Mouse (Mus musculus) heart, embryonic 10.5 days (tissue): ENCODE results near the gene Zp3r. TPM values are rescaled to one million over a fixed set of nuclear protein-coding genes. Genes with fewer than 3 reads are reported as not detected.
"Not testable (repeated sequence)": the region's sequence is repeated elsewhere in the genome, so short reads cannot be mapped to it uniquely, and the experiment has no call there.

Experiments used
- DNase-seq: peaks from one replicate; pipeline ENCODE4 v3.0.0-alpha.2; 2017; ENCODE audit warnings: low spot score
- H3K27ac ChIP-seq: fragments of 300-500 bp; sonication (generic); 2 replicates; pipeline ENCODE4 v1.5.1; 2016; ENCODE audit warnings: mild to moderate bottlenecking
- H3K27me3 ChIP-seq: fragments of 300-500 bp; sonication (generic); 2 replicates; pipeline ENCODE4 v1.6.1; 2016; ENCODE audit warnings: mild to moderate bottlenecking; ENCODE audit not compliant: poor library complexity, insufficient read depth, severe bottlenecking
- H3K36me3 ChIP-seq: fragments of 300-500 bp; sonication (generic); 2 replicates; pipeline ENCODE4 v1.6.1; 2016; ENCODE audit warnings: mild to moderate bottlenecking, moderate library complexity
- H3K4me1 ChIP-seq: fragments of 300-500 bp; sonication (generic); 2 replicates; pipeline ENCODE4 v1.6.1; 2016; ENCODE audit warnings: mild to moderate bottlenecking
- H3K4me3 ChIP-seq: fragments of 300-500 bp; sonication (generic); 2 replicates; pipeline ENCODE4 v1.5.1; 2016; ENCODE audit warnings: mild to moderate bottlenecking, moderate library complexity
- H3K9me3 ChIP-seq: fragments of 300-500 bp; sonication (generic); 2 replicates; pipeline ENCODE4 v1.6.1; 2016; ENCODE audit warnings: mild to moderate bottlenecking, moderate library complexity
- WGBS: fragments of 180-500 bp; shearing (Covaris S2); methylation state at CpG from one replicate; pipeline ENCODE4 v1.1.7; 2016; 5-methylcytosine and 5-hydroxymethylcytosine counted together
- polyA plus RNA-seq: library from polyadenylated mRNA; unstranded; fragments of >200 nt; fragmentation: Nextera tagmentation; extraction: Ambion mirVana; gene quantifications from 2 replicates; pipeline ENCODE4 v1.2.1, GENCODE M21; 2016

Gene Zp3r
- polyA plus RNA-seq, result not detected in 2 replicates

DNA sequence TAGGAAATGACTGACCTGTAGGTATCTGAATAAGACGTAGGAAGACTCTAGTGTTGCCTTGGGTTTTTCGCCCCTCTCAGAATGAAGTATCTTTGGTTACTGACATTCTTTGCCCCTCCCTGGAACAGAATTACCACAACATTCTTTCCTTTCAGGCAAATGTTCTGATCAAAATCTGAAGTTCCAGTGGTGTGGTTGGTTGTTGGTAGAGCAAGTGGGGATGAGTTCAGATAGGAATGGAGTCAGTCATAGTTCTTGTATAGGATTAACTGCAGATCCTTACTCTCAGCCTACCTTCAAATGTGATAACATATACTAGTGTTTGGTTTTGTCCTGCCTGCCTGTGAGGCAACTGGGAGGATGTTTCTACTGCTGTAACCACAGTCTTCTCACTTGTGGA lies at the start of gene Zp3r:
Gene Zp3r (minus strand): TSS at position 101 of the 400 bp plus-strand sequence.
- Histone ChIP-seq H3K27ac (no peak within 1 kb of the TSS), H3K36me3 (no peaks in the 10 kb centered on the region), H3K9me3 (no peaks in the 10 kb centered on the region), H3K4me1 (no peaks in the 10 kb centered on the region), H3K27me3 (no peaks in the 10 kb centered on the region), H3K4me3 (no peak within 1 kb of the TSS)
- 89% methylated on average over 2 of the region's 2 CpGs for WGBS
- no peak for DNase-seq

DNA sequence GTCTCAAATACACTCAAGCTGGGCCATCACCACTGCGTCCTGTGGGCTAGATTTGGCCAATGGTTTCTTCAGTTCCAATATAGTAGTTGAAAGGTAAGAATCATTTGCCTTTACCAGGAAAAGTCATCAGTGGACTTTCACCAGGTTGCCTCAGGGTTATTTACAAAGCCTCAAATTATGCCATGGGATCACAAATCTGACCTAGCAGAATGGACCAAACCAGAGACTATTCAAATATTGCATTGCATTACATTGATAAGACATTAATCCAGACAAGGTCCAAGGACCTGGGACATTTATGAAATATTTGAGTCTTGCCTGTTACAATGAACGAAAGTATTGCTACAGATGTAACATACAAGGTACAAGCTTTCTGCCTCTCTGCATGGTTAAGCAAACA lies 49.1 kb upstream of the Zp3r start:
- no peaks in the 10 kb centered on the region for H3K27me3 ChIP-seq
- 81% methylated on average over 2 of the region's 2 CpGs for WGBS
- H3K4me1 ChIP-seq, result no peaks in the 10 kb centered on the region
- DNase-seq, result no peak
- H3K27ac ChIP-seq, result no peak overlapping the region
- no peaks in the 10 kb centered on the region for H3K36me3 ChIP-seq
- H3K4me3 ChIP-seq, result no peak overlapping the region
- no peaks in the 10 kb centered on the region for H3K9me3 ChIP-seq

DNA sequence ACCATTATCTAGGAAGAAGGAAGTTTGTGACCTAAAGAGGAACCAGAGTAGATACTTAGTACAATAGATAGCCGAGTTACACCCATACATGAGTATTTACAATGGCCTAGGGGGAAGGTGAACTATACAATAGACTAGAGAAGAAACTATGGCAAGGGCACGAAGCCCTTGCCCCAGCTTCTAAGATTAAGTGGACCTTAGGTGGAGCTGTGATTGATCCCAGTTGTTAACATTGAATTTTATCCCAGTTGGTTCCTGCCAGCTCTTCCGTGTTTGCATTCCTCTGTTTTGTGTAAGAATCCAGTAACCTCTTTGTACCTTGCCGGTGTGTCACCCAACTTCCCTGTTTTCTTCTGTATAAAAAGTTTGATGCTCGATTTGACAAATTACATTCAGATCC lies 34.2 kb upstream of the Zp3r start:
- not testable (repeated sequence) for DNase-seq, H3K4me1 ChIP-seq, H3K36me3 ChIP-seq, H3K4me3 ChIP-seq, H3K9me3 ChIP-seq, H3K27ac ChIP-seq, H3K27me3 ChIP-seq
- 75% methylated on average over 5 of the region's 5 CpGs for WGBS

GRCm38 (mm10) chr1:130661454-130661853 lies 32.0 kb upstream of the Zp3r start, which contains the start of gene C4bp:
Gene C4bp, minus strand, starts transcription at chr1:130661632.
- H3K27me3 ChIP-seq, result no peaks in the 10 kb centered on the region
- 80% methylated on average over 3 of the region's 3 CpGs for WGBS

DNA sequence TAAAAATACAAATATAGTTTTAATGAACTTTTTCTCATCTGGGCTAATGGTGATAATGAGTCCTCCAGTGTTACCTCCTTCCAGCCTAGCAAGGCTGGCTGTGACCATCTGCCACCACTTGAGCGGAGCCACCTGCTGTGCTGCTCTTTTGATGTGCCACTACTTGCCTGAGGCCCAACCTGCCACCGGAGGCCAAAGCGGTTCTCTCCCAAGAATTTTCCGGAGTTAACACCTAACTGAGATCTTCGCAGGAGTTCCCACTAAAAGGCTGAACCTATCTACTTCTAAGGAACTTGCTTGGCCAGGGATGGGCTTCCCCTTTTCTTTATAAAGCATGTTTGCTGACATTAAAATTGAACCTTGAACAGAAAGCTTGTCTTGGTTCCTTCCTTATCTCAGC lies 30.2 kb upstream of the Zp3r start:
- H3K4me3 ChIP-seq, H3K27me3 ChIP-seq, DNase-seq, H3K4me1 ChIP-seq, H3K27ac ChIP-seq, H3K9me3 ChIP-seq, H3K36me3 ChIP-seq: not testable (repeated sequence)
- WGBS, result 25% methylated on average over 5 of the region's 5 CpGs

More at GRCm38 (mm10) chr1:130661454-130661853, 32.0 kb upstream of the Zp3r start, which contains the start of gene C4bp:
- H3K36me3 ChIP-seq, result no peaks in the 10 kb centered on the region
- no peaks in the 10 kb centered on the region for H3K4me1 ChIP-seq
- no peak within 1 kb of the TSS for H3K4me3 ChIP-seq
- H3K27ac ChIP-seq, result no peak within 1 kb of the TSS
- no peak for DNase-seq
- H3K9me3 ChIP-seq, result no peaks in the 10 kb centered on the region

DNA sequence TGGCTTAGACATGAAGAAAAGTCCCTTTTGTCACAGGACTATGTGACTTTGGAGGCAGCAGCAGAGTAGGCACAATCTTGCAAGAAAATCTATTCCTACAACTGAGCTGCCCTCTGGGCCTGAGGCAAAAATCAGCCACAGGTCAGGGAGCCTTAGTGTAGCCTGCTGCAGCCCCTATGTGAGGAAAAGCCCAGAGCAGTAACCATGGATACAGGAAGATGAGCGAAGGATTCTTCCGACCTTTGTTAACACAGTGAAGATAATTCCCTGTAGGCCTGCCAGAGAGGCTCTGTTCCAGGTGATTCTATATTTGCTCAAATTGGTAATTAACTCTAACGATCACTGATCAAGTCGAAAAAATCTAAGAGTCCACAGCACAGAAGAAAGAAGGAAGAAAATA lies 14.7 kb upstream of the Zp3r start:
- WGBS, result 73% methylated on average over 4 of the region's 4 CpGs
- DNase-seq, result no peak
- no peaks in the 10 kb centered on the region for H3K4me1 ChIP-seq
- no peaks in the 10 kb centered on the region for H3K9me3 ChIP-seq
- H3K4me3 ChIP-seq, result no peak overlapping the region
- no peak overlapping the region for H3K27ac ChIP-seq
- H3K27me3 ChIP-seq, result no peaks in the 10 kb centered on the region
- no peaks in the 10 kb centered on the region for H3K36me3 ChIP-seq

DNA sequence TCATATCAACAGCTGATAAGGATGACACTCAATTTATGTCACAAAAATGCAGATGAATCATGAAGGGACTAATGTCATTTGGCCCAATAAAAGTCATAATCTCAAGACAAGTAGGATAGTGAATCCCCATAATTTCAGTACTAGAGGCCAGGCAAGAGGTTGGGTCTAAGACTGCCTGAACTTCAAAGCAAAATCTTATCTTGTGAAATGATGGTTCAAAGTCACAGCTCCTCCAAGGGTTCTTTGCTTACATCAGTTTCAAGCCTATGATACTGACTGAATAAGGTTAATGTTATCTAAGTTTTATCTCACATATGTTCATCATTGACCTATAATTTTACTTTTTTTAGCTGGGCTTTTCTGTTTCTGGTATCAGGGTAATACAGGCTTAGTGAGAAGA lies 11.5 kb upstream of the Zp3r start:
- H3K4me3 ChIP-seq, result no peak overlapping the region
- H3K9me3 ChIP-seq, result no peaks in the 10 kb centered on the region
- DNase-seq, result no peak
- H3K4me1 ChIP-seq, result no peaks in the 10 kb centered on the region
- H3K27ac ChIP-seq, result no peak overlapping the region
- no peaks in the 10 kb centered on the region for H3K36me3 ChIP-seq
- no peaks in the 10 kb centered on the region for H3K27me3 ChIP-seq

DNA sequence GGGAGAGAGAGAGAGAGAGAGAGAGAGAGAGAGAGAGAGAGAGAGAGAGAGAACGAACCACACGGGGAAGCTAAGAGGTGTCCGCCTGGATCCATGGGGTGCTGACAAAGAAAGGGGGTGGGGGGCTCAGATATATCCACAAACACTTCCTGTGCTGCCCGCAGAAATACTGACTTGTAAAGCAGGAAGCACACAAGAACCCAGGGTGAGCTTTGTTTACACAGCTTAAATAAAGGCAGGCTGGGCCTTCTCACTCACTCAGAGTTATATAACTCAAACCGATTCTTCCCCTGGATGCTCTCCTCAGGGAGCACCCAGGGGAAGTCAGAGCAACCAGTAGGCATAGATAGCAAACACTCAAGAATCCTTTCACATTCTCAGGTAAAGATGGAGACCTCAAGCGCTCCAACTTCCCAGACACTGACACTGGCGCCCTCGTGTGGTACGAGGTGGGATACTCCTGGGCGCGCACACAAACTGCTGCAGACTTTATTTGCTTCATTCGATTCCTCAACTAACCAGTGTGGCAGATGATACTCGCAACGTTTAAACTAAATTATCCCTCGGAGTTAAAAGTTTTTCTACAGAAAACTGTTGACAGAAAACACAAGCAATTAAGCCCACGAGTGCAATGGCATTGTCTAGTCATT lies 4.5 kb upstream of the Zp3r start:
- DNase-seq, result peak; percentile 79
- Histone ChIP-seq H3K36me3 (no peaks in the 10 kb centered on the region), H3K27ac (no peak overlapping the region), H3K4me3 (no peak overlapping the region), H3K4me1 (no peaks in the 10 kb centered on the region), H3K9me3 (no peaks in the 10 kb centered on the region), H3K27me3 (no peaks in the 10 kb centered on the region)
- WGBS, result 27% methylated on average over 16 of the region's 16 CpGs

GRCm38 (mm10) chr1:130633316-130633715 lies 3.9 kb upstream of the Zp3r start:
- no peak for DNase-seq
- H3K9me3 ChIP-seq, result no peaks in the 10 kb centered on the region
- H3K4me3 ChIP-seq, result no peak overlapping the region
- no peaks in the 10 kb centered on the region for H3K4me1 ChIP-seq
- H3K27me3 ChIP-seq, result no peaks in the 10 kb centered on the region
- no peaks in the 10 kb centered on the region for H3K36me3 ChIP-seq
- WGBS, result 81% methylated on average over 8 of the region's 8 CpGs
- no peak overlapping the region for H3K27ac ChIP-seq

DNA sequence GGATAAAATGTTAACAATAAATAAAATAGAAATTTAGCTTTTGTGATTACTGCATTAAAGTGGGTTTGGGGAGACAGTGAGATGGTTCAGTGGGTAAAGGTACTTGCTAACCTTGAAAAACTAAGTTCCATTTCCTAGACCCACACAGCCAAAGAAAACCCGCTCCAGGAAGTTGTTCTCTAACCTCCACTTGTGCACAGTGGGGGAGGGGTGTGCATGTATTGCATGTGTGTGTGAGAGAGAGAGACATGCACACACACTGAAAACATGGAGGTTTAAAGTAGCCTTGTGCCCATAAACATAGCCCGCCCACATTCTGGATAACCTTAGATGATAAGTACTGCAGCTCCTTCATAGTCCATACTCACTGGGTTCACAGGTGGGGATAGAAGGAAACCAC lies 33.1 kb downstream of the Zp3r start:
- H3K36me3 ChIP-seq, result no peaks in the 10 kb centered on the region
- no peak overlapping the region for H3K4me3 ChIP-seq
- WGBS, result 81% methylated on average over 2 of the region's 2 CpGs
- no peak for DNase-seq
- H3K4me1 ChIP-seq, result no peaks in the 10 kb centered on the region
- no peaks in the 10 kb centered on the region for H3K27me3 ChIP-seq
- no peak overlapping the region for H3K27ac ChIP-seq
- H3K9me3 ChIP-seq, result no peaks in the 10 kb centered on the region

GRCm38 (mm10) chr1:130588659-130589058 lies 40.8 kb downstream of the Zp3r start:
- 79% methylated on average over 9 of the region's 9 CpGs for WGBS
- Histone ChIP-seq H3K27me3 (no peaks in the 10 kb centered on the region), H3K4me1 (no peaks in the 10 kb centered on the region), H3K27ac (no peak overlapping the region), H3K4me3 (no peak overlapping the region), H3K9me3 (no peaks in the 10 kb centered on the region), H3K36me3 (no peaks in the 10 kb centered on the region)
- DNase-seq, result no peak

DNA sequence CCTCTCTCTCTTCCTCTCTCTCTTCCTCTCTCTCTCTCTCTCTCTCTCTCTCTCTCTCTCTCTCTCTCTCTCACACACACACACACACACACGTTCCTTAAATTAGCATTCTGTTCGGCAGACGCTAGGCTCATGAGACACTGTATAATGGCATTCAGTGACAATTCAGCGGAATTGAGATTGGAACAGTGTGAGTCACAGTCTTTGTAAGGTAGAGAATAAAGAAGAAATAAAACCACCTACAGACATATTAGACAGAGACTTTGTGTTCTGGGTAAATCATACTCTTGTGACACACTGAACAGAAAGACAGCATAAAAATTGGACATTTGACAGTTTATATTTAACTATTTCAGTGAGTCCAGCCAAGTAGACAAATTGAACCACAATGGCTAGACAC lies 53.0 kb downstream of the Zp3r start:
- 66% methylated on average over 4 of the region's 4 CpGs for WGBS
- no peak for DNase-seq
- Histone ChIP-seq H3K4me3 (no peak overlapping the region), H3K27ac (no peak overlapping the region), H3K4me1 (no peaks in the 10 kb centered on the region), H3K9me3 (no peaks in the 10 kb centered on the region), H3K27me3 (no peaks in the 10 kb centered on the region), H3K36me3 (no peaks in the 10 kb centered on the region)

GRCm38 (mm10) chr1:130575962-130576361 lies 53.5 kb downstream of the Zp3r start:
- Histone ChIP-seq H3K36me3 (no peaks in the 10 kb centered on the region), H3K27ac (no peak overlapping the region), H3K9me3 (no peaks in the 10 kb centered on the region), H3K27me3 (no peaks in the 10 kb centered on the region), H3K4me1 (no peaks in the 10 kb centered on the region), H3K4me3 (no peak overlapping the region)
- DNase-seq, result no peak
